Comparison of ENCODE assay signal across 9 mouse cellular contexts in genomic region chrX:99550057-99550760, GRCm38 (mm10).
DNase-seq lines count a peak whose midpoint lies in the region; ATAC-seq lines count a peak whose summit lies in the region.
"Had no signal": no experiment of that assay in that cellular context is flagged by ENCODE, and none has a peak within 500 bp of the region (broad histone marks: within the 10 kb centered on the region; RNA-seq: fewer than 3 reads in every experiment).

No protein-coding gene starts in this region.

- 36% methylated on average over 7 of the region's 7 CpGs for WGBS in heart, embryonic 12.5 days
- 45% methylated on average over 7 of the region's 7 CpGs for WGBS in neural tube, embryonic 12.5 days
- WGBS in neural tube, embryonic 15.5 days, result 51% methylated on average over 7 of the region's 7 CpGs
- 25% methylated on average over 7 of the region's 7 CpGs for WGBS in limb, embryonic 12.5 days
- 30% methylated on average over 7 of the region's 7 CpGs for WGBS in stomach, embryonic 16.5 days

- peaks cover 22% of the 10 kb centered on the region for H3K27me3 ChIP-seq in heart, embryonic 12.5 days (replicated peaks)
- peaks cover 18% of the 10 kb centered on the region for H3K27me3 ChIP-seq in neural tube, embryonic 12.5 days (replicated peaks)
- peaks cover 30% of the 10 kb centered on the region for H3K27me3 ChIP-seq in neural tube, embryonic 15.5 days (replicated peaks)
- H3K27me3 ChIP-seq in limb, embryonic 12.5 days, result peaks cover 67% of the 10 kb centered on the region
- H3K27me3 ChIP-seq in stomach, embryonic 16.5 days (ENCODE audit: control insufficient read depth, insufficient read depth, low read length), result peaks cover 19% of the 10 kb centered on the region

- H3K9ac ChIP-seq in heart, embryonic 12.5 days, result no peak overlapping the region
- H3K9ac ChIP-seq in neural tube, embryonic 12.5 days, result no peak overlapping the region
- H3K9ac ChIP-seq in neural tube, embryonic 15.5 days (replicated peaks), result no peak overlapping the region
- no peak overlapping the region; the same call in 1 of the 2 replicates for H3K9ac ChIP-seq in limb, embryonic 12.5 days (replicated peaks)
- no peak overlapping the region for H3K9ac ChIP-seq in stomach, embryonic 16.5 days (ENCODE audit: low read length)

- no peak overlapping the region for H3K27ac ChIP-seq in heart, embryonic 12.5 days (ENCODE audit: poor library complexity, severe bottlenecking)
- H3K27ac ChIP-seq in neural tube, embryonic 12.5 days, result no peak overlapping the region
- H3K27ac ChIP-seq in neural tube, embryonic 15.5 days (replicated peaks), result no peak overlapping the region
- H3K27ac ChIP-seq in limb, embryonic 12.5 days, result peak overlapping the region; percentile 86
- H3K27ac ChIP-seq in stomach, embryonic 16.5 days (ENCODE audit: low read length), result no peak overlapping the region

- H3K4me3 ChIP-seq in heart, embryonic 12.5 days, result no peak overlapping the region
- no peak overlapping the region for H3K4me3 ChIP-seq in neural tube, embryonic 12.5 days
- H3K4me3 ChIP-seq in neural tube, embryonic 15.5 days (replicated peaks), result no peak overlapping the region
- no peak overlapping the region for H3K4me3 ChIP-seq in limb, embryonic 12.5 days (replicated peaks)
- no peak overlapping the region for H3K4me3 ChIP-seq in stomach, embryonic 16.5 days (replicated peaks; ENCODE audit: low read length)

- peaks cover 17% of the 10 kb centered on the region for H3K4me1 ChIP-seq in heart, embryonic 12.5 days (replicated peaks)
- peaks cover 7% of the 10 kb centered on the region for H3K4me1 ChIP-seq in neural tube, embryonic 12.5 days
- H3K4me1 ChIP-seq in neural tube, embryonic 15.5 days, result peaks cover 8% of the 10 kb centered on the region; the same call in 1 of the 2 replicates
- H3K4me1 ChIP-seq in limb, embryonic 12.5 days (replicated peaks), result peaks cover 31% of the 10 kb centered on the region
- peaks cover 14% of the 10 kb centered on the region for H3K4me1 ChIP-seq in stomach, embryonic 16.5 days (ENCODE audit: control insufficient read depth, insufficient read depth, low read length)

- no peaks in the 10 kb centered on the region for H3K9me3 ChIP-seq in heart, embryonic 12.5 days (replicated peaks)
- H3K9me3 ChIP-seq in neural tube, embryonic 12.5 days, result no peaks in the 10 kb centered on the region
- no peaks in the 10 kb centered on the region for H3K9me3 ChIP-seq in neural tube, embryonic 15.5 days (replicated peaks)
- no peaks in the 10 kb centered on the region for H3K9me3 ChIP-seq in limb, embryonic 12.5 days
- no peaks in the 10 kb centered on the region for H3K9me3 ChIP-seq in stomach, embryonic 16.5 days (replicated peaks; ENCODE audit: control insufficient read depth, low read length)

- peak; percentile 25; the same call in 1 of the 2 replicates for ATAC-seq in heart, embryonic 12.5 days (ENCODE audit: insufficient number of reproducible peaks, low FRiP score)
- ATAC-seq in neural tube, embryonic 12.5 days (ENCODE audit: low FRiP score, low read depth), result peak; percentile 62
- no peak for ATAC-seq in neural tube, embryonic 15.5 days (ENCODE audit: low FRiP score)
- ATAC-seq in limb, embryonic 12.5 days (ENCODE audit: insufficient number of reproducible peaks, insufficient read depth, low FRiP score, low TSS enrichment, low read depth), result peak; percentile 88
- peak; percentile 50; the same call in 1 of the 2 replicates for ATAC-seq in stomach, embryonic 16.5 days (ENCODE audit: insufficient read depth, low FRiP score)

- peak overlapping the region; percentile 15; the same call in 1 of the 2 replicates for H3K4me2 ChIP-seq in heart, embryonic 12.5 days
- 0 out of 2 replicates have a peak overlapping the region, but pooled peaks have one; percentile 12 for H3K4me2 ChIP-seq in neural tube, embryonic 12.5 days (replicated peaks)
- no peak overlapping the region for H3K4me2 ChIP-seq in neural tube, embryonic 15.5 days
- 0 out of 2 replicates have a peak overlapping the region, but pooled peaks have one; percentile 9 for H3K4me2 ChIP-seq in limb, embryonic 12.5 days
- no peak overlapping the region for H3K4me2 ChIP-seq in stomach, embryonic 16.5 days (ENCODE audit: low read depth, low read length)

- DNase-seq in heart, adult 11 months, result no peak
- DNase-seq in frontal cortex, postnatal 36 days (ENCODE audit: low spot score in 2 of 2), result no peak
- DNase-seq in ovary, postnatal 10 days (ENCODE audit: low spot score), result no peak
- DNase-seq: B cell, adult 2 months had no signal

- H3K36me3 ChIP-seq in heart, embryonic 12.5 days, result no peaks in the 10 kb centered on the region
- H3K36me3 ChIP-seq in neural tube, embryonic 12.5 days, result no peaks in the 10 kb centered on the region
- H3K36me3 ChIP-seq in neural tube, embryonic 15.5 days, result no peaks in the 10 kb centered on the region
- no peaks in the 10 kb centered on the region for H3K36me3 ChIP-seq in limb, embryonic 12.5 days
- no peaks in the 10 kb centered on the region for H3K36me3 ChIP-seq in stomach, embryonic 16.5 days (ENCODE audit: control insufficient read depth, insufficient read depth, low read length)

Comparison
In these comparisons a context has a peak if more than half of its experiments do, and no peak if none do; other contexts are left out.
1. H3K4me2 ChIP-seq: peak in heart, embryonic 12.5 days (single experiment), neural tube, embryonic 12.5 days (single experiment) and limb, embryonic 12.5 days (single experiment); none in neural tube, embryonic 15.5 days (single experiment) and stomach, embryonic 16.5 days (single experiment).